Mouse (Mus musculus): ENCODE results near the gene Dnaic1. TPM values are rescaled to one million over a fixed set of nuclear protein-coding genes. Genes with fewer than 3 reads are reported as not detected.

Gene Dnaic1
- not detected in 2 replicates for polyA plus RNA-seq (2012; ENCODE audit: low replicate concordance)

DNA sequence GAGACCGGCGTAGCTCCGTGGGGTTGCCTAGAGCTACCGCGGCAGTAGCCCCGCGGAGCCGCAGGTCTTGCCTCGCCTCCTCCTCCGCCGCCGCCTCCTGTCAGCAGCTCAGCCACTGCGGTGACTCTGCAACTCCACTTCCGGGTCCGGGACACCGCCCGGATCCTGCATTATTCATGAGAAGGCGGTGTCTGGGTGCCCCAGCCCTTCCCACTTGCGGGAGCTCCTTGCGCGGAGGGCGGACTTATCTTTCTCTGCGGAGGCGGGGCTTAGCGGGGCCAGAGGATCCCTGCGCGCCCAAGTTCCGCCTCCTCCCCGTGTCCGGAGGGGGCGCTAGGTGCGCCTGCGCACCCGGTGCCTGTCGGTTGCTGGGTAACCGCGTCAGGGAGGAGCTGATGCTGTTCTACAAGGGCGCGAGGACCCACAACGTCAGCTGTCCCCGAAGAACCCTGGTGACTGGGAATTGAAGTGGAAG lies at the start of gene Dnaic1, which contains the start of gene Fam219a:
TSS of gene Dnaic1 (plus strand) at position 365 of the 475 bp plus-strand sequence.
TSS of gene Fam219a (minus strand) at position 128 of the 475 bp plus-strand sequence.

DNA sequence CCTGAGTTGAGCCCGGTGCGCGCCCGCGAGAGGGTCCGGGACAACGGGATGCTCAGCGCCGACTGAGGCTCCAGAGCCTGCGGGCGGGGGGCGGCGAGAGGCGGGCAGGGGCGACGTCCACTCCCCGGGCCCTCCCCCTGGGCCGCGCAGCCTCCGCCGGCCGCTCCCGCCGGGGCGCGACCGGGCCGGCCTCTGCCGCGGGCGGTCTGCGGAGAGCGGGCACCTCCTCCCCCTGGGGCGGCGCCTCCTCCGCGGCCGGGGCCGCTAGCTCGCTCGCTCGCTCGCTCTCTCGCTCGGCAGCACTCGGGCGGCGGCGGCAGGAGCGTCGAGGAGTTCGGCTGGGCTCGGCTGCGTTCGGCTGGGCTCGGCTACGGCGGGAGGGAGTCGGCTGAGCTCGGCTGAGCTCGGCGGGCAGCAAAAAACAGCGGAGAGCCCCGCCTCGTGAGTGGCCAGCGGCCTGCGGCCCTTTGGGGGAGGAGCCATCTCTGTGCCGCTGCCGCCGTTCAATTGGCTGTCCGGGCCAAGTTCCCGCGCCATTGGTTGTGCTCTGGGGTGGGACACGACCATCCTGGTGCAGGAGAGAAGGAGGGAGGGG lies 70.4 kb downstream of the Dnaic1 start, which contains the start of gene Enho:
TSS of gene Enho (minus strand) at position 412 of the 595 bp plus-strand sequence.

Other genes with a start within 250 kb of the Dnaic1 start
- 20.6 and 51.0 TPM in 2 replicates for gene Ubap1, start 220.8 kb upstream of the Dnaic1 start, polyA plus RNA-seq (2012; ENCODE audit: low replicate concordance)
- 0.55 and 1.8 TPM in 2 replicates for gene Kif24, start 104.9 kb upstream of the Dnaic1 start, polyA plus RNA-seq (2012; ENCODE audit: low replicate concordance)
- 0.56 and 7.2 TPM in 2 replicates for gene Nudt2, start 104.6 kb upstream of the Dnaic1 start, polyA plus RNA-seq (2012; ENCODE audit: low replicate concordance)
- gene AI464131, start 66.7 kb upstream of the Dnaic1 start, polyA plus RNA-seq (2012; ENCODE audit: low replicate concordance) = 0.12 TPM in 1 of 2 replicates, not detected in the other
- gene 1110017D15Rik, start 52.4 kb upstream of the Dnaic1 start, polyA plus RNA-seq (2012; ENCODE audit: low replicate concordance) = not detected in 2 replicates
- 13.1 and 48.1 TPM in 2 replicates for gene Fam219a, start 237 bp upstream of the Dnaic1 start, polyA plus RNA-seq (2012; ENCODE audit: low replicate concordance)
- 1.4 TPM in 2 replicates for gene Enho, start 70.5 kb downstream of the Dnaic1 start, polyA plus RNA-seq (2012; ENCODE audit: low replicate concordance)
- gene Cntfr, start 127.3 kb downstream of the Dnaic1 start, polyA plus RNA-seq (2012; ENCODE audit: low replicate concordance) = 0.27 and 0.59 TPM in 2 replicates
- 5.0 and 10.5 TPM in 2 replicates for gene Il11ra1, start 130.2 kb downstream of the Dnaic1 start, polyA plus RNA-seq (2012; ENCODE audit: low replicate concordance)
- gene Rpp25l, start 143.8 kb downstream of the Dnaic1 start, polyA plus RNA-seq (2012; ENCODE audit: low replicate concordance) = 55.1 and 56.5 TPM in 2 replicates
- 83.5 and 170 TPM in 2 replicates for gene Dctn3, start 153.4 kb downstream of the Dnaic1 start, polyA plus RNA-seq (2012; ENCODE audit: low replicate concordance)
- not detected in 2 replicates for gene Arid3c, start 161.4 kb downstream of the Dnaic1 start, polyA plus RNA-seq (2012; ENCODE audit: low replicate concordance)
- gene Galt, start 185.5 kb downstream of the Dnaic1 start, polyA plus RNA-seq (2012; ENCODE audit: low replicate concordance) = 30.4 and 49.1 TPM in 2 replicates
- 22.0 and 46.7 TPM in 2 replicates for gene Sigmar1, start 186.4 kb downstream of the Dnaic1 start, polyA plus RNA-seq (2012; ENCODE audit: low replicate concordance)
- gene Ccl27a, start 204.5 kb downstream of the Dnaic1 start, polyA plus RNA-seq (2012; ENCODE audit: low replicate concordance) = not detected in 2 replicates